Mouse (Mus musculus) E14TG2a.4 (cell line): ENCODE results near the gene Prss2.
"Not testable (repeated sequence)": the region's sequence is repeated elsewhere in the genome, so short reads cannot be mapped to it uniquely, and the experiment has no call there.

Source experiments
- H3K27me3 ChIP-seq: 2 replicates; pipeline ENCODE4 v1.6.1; 2014; ENCODE audit warnings: low read length, control low read depth; ENCODE audit not compliant: insufficient read depth
- H3K36me3 ChIP-seq: 2 replicates; pipeline ENCODE4 v1.6.1; 2014; ENCODE audit warnings: low read length, control low read depth; ENCODE audit not compliant: insufficient read depth
- H3K4me1 ChIP-seq: replicated peaks from 2 replicates; pipeline ENCODE4 v1.6.1; 2014; ENCODE audit warnings: low read depth, low read length, control low read depth
- H3K4me3 ChIP-seq: replicated peaks from 2 replicates; pipeline ENCODE4 v1.5.1; 2014; ENCODE audit warnings: mild to moderate bottlenecking, low read length
- H3K9me3 ChIP-seq: 2 replicates; pipeline ENCODE4 v1.6.1; 2014; ENCODE audit warnings: low read length, control low read depth
- CTCF ChIP-seq: conservative IDR thresholded peaks from 2 replicates; pipeline ENCODE4 v1.5.1; 2014; ENCODE audit warnings: low read length
- NANOG ChIP-seq: IDR thresholded peaks from 2 replicates; pipeline ENCODE4 v1.6.1; 2014; ENCODE audit warnings: borderline replicate concordance, low read length, mixed read lengths
- POU5F1 ChIP-seq: IDR thresholded peaks from 2 replicates; pipeline ENCODE4 v1.6.1; 2014; ENCODE audit warnings: low read length, borderline replicate concordance

Gene Prss2

DNA sequence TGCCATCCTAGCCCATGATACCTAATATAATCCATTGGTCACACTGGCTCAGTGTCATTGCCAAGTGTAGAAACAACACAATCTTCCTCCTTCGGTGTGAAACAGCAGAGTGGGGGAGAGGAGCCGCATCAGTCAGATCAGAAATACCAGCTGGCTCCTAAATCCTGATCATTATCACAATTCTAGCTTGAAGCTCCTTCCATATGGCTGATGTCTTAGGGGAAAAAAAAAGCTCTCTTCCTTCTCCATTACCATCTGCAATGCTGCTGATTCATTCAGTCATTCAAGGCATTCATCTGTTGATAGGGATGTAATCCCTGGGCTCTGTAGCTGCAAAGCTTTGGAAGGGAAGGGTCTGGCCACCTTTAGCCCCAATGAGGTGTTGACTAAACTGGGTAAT lies 38.7 kb downstream of the Prss2 start:
- Histone ChIP-seq H3K4me1 (peaks cover 38% of the 10 kb centered on the region), H3K9me3 (peaks cover 38% of the 10 kb centered on the region), H3K36me3 (peaks cover 4% of the 10 kb centered on the region; the same call in 1 of the 2 replicates), H3K27me3 (no peaks in the 10 kb centered on the region), H3K4me3 (no peak overlapping the region)
- TF ChIP-seq NANOG (no peak), CTCF (no peak), POU5F1 (no peak)

DNA sequence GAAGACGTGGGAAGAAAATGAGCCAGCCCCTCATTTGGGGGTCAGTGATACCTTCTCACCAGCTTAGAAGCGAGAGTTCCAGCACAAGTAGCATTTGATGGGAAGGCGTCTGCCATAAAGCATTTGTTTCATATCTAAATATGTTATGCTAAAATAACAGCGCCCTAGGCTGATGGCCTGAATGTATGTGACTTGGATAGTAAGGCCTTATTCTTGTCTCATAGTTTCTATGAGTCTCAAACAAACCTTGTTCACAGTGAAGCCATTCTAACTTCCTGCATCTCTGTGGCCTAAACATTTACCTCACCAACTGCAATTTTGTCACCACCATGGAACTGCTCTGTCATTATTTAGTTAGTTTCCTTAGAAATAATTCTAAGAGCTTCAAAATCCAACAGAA lies 41.0 kb downstream of the Prss2 start:
- no peak for TF ChIP-seq CTCF
- no peak for TF ChIP-seq POU5F1
- TF ChIP-seq NANOG: no peak
- H3K36me3 ChIP-seq: peaks cover 4% of the 10 kb centered on the region; the same call in 1 of the 2 replicates
- H3K4me3 ChIP-seq: no peak overlapping the region
- H3K4me1 ChIP-seq: peaks cover 41% of the 10 kb centered on the region
- H3K9me3 ChIP-seq: peaks cover 38% of the 10 kb centered on the region
- no peaks in the 10 kb centered on the region for H3K27me3 ChIP-seq

- H3K27me3 ChIP-seq, H3K4me3 ChIP-seq, H3K36me3 ChIP-seq: not testable (repeated sequence)
- Histone ChIP-seq H3K9me3 (peaks cover 38% of the 10 kb centered on the region), H3K4me1 (peaks cover 34% of the 10 kb centered on the region)
These were observed 41.7 kb downstream of the Prss2 start for GRCm38 (mm10) chr6:41563104-41563951.

DNA sequence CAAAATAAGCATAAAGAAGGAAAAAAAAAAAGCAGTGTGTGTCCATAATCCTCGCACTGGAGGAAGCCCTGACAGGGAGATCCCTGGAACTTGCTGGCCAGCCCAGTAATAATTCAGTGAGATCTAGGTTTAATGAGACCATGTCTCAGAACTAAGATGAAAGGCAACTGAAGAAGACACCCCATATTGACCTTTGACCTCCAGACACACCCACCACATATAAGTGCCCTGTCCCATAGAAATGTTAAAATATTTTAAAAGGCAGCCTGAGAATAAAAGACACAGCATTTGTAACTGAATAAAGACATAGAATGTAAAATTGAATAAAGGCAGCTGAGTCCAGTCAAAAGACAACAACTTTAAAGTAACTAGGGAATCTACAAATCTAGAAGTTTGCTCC lies 43.7 kb downstream of the Prss2 start:
- TF ChIP-seq POU5F1 (no peak), CTCF (no peak), NANOG (no peak)
- Histone ChIP-seq H3K36me3 (peaks cover 4% of the 10 kb centered on the region; the same call in 1 of the 2 replicates), H3K4me1 (peaks cover 22% of the 10 kb centered on the region)

GRCm38 (mm10) chr6:41566965-41567364 lies 45.4 kb downstream of the Prss2 start:
- Histone ChIP-seq H3K9me3 (peaks cover 20% of the 10 kb centered on the region), H3K4me1 (peaks cover 20% of the 10 kb centered on the region), H3K4me3 (no peak overlapping the region), H3K36me3 (peaks cover 4% of the 10 kb centered on the region; the same call in 1 of the 2 replicates), H3K27me3 (no peaks in the 10 kb centered on the region)
- no peak for TF ChIP-seq NANOG
- TF ChIP-seq POU5F1: no peak
- no peak for TF ChIP-seq CTCF

More for the DNA sequence above, 43.7 kb downstream of the Prss2 start:
- H3K9me3 ChIP-seq: peaks cover 34% of the 10 kb centered on the region
- no peak overlapping the region for H3K4me3 ChIP-seq
- no peaks in the 10 kb centered on the region for H3K27me3 ChIP-seq

DNA sequence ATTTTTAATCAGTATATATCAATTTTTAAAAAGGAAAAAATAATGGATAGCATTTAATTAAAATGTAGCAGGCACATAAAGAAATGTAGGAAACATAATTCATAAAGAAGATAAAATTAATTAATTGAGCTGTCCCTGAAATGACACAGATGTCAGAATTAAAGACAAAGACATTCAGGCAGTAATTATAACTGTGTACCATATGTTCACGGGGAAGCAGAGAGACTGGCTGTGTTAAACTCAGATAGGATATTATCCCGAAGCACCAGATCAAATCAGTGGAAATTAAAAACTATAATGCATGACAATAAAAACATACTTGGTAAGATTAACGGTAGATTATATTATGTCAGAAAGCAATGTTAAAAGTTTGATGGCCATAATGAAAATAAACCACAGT lies 47.5 kb downstream of the Prss2 start:
- TF ChIP-seq NANOG (no peak), CTCF (no peak), POU5F1 (no peak)
- H3K4me3 ChIP-seq: no peak overlapping the region
- H3K36me3 ChIP-seq: no peaks in the 10 kb centered on the region
- H3K9me3 ChIP-seq: 0 out of 2 replicates have a peak, but pooled peaks cover 3% of the 10 kb centered on the region
- peaks cover 27% of the 10 kb centered on the region for H3K4me1 ChIP-seq
- no peaks in the 10 kb centered on the region for H3K27me3 ChIP-seq
